Mouse (Mus musculus): Measurements from ENCODE around the gene Prdm16.
A peak's percentile ranks its signal among the peaks of the same experiment; 100 is the strongest.

The Prdm16 gene

DNA sequence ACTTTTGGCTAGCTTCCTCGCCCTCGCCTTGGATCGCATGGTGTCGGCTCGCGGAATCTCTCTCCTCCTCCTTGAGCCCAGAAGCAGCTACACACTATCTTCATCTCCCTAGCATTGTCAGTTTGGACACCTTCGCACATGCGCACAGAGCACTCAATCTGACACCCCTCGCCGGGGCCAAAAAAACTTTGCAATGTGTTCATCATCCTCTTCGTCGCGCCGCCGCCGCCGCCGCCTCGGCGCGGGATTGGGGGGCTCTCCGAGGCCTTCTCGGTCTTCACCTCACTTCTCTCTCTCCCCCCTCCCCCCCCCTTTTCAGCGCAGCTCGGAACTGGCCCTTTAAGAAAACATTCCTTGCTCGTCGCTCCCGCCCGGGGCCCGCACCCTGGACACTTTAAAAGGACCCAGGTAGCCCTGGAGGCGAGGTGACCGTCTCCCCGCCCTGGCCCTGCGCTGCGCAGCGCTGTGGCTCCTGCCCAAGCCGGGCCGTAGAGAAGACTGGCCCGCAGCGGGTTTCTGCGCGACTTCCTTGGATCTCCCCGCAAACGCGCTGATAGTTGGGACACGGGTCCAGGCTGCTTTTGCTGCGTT, at the start of gene Prdm16:
TSS of gene Prdm16 (minus strand) at position 153 of the 591 bp plus-strand sequence.
- peak; percentile 27 to 31 for DNase-seq

DNA sequence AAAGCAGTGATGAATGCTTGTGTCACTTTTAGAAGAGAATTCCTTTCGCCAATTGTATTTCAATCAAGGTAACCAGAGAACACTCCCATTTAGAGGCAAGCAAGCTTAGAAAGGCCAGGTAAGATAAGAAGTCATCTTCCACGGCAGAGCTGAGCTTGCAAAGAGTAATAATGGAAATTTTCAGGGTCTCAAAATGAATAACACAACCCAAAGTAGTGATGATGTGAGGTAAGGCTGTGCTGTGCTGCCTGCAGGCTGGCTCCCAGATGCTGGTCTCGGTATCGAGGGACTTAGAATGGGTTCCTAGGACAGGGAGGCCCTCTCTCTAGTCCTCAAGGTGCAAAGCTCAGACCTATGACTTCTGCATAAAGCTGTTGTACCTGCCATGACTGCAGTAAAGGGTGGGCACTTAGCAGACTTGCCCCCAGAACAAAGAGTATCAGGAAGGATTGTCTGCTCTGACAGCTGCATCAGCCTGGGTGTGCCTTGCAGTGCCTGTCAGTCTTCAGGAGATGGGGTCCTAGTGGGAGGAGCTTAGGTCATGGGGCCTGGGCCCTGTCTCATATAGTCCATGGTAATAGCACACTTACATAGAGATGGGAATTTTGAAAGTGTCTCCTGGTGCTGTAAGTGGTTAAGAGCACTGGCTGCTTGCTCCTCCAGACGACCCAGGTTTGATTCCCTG, 46.5 kb upstream of the Prdm16 start:
- DNase-seq = no peak

DNA sequence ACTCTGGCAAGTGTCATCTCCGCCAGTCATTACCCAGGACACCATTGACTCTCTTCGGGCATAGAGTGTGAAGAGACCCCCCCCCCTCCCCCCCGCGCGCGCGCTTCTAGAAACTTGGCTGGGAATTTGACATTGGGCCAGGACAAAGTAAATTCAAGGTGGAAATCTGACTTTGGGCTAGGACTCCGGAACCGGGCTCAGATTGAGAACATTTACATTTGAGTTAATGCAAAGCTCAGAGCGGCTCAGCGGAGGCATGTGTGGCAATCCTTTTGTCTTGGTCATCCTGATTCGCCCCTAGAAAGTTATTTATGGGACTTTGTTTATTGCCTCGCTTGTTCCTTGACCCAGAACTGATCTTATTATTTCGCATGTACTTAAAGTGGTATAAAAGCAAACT, 45.6 kb upstream of the Prdm16 start:
- DNase-seq = no peak

DNA sequence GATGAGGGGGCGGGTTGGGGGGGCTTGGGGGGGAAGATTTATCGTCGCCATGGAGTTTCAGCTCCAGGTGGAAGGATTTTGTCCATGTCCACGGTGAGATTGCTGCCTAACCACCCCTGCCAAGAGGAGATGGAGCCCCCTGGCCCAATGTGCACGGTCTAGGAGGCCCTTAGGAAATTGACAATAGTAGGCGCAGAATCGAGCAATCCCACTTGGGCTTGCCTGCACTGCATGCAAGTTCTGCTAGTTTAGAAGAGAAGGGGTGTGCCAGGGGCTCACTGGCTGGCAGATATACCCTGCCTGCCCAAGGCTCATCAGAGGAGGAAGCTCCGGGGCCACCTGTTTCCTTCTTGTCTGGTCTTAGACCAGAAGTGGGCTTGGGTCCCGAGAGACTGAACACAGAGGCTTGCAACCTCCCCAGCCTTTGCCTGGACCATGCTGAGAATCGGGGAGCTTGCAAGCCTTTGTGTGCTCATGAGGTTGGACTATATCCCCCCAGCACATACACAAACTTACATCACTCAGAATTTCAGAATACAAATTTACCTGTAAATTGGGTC, 38.8 kb upstream of the Prdm16 start:
- no peak for DNase-seq

DNA sequence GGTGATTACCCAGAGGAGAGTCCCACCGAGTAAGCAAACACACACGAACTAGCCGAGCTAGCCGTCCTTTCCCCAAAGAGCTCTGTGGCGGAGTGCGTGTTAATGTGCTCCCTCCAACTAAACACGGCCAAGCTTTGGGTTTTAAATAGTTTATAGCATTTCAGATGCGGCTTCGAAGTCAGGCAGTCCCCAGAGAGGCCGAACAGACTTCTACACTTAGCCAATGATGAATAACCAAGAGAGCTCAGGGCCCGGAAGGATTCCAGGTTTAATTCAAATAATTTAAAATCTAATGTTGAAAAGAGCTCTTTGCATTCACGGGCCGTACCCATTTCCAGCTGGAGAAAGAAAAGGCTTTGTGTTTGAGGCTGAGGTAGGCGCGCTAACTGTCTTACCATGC, 38.3 kb upstream of the Prdm16 start:
- DNase-seq = no peak

DNA sequence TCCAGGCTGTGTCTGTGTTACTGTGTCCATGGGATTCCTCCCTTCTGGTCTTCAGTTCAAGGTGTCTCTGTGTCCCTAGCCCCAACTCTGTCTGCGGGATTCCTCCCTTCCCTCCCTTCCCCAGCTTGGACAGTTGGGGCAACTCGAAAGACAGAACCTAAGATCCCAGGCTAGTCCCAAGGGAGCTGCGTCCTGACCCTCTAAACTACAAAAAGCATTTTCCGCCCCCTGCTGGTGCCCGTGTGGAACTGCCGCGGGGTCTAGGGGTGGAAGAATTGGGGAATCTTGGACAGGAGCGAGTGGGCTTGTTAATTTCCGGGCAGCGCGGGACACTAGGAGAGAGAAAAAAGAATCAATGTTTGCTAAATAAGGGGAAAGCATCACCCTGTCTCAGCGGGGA, 37.9 kb upstream of the Prdm16 start:
- peak; percentile 62 to 78 for DNase-seq

DNA sequence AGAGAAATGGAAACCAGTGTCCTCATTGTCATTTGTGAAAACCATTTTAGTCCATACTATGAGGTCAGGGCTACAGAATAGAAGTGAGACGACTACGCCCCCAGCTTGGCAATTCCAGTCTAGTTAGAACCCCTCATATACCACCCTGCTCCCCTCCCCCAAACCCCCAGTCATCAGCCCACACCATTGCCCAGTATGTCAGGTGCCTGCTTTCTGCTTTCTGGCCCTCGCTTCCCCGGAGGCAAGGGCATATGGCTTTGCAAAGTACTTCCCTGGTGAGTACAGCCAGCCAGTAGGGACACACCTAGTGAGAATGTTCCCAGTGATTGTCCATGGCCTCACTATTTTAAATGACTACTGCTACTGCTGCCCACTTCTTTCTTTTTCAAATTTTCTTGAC, 37.3 kb upstream of the Prdm16 start:
- no peak for DNase-seq

DNA sequence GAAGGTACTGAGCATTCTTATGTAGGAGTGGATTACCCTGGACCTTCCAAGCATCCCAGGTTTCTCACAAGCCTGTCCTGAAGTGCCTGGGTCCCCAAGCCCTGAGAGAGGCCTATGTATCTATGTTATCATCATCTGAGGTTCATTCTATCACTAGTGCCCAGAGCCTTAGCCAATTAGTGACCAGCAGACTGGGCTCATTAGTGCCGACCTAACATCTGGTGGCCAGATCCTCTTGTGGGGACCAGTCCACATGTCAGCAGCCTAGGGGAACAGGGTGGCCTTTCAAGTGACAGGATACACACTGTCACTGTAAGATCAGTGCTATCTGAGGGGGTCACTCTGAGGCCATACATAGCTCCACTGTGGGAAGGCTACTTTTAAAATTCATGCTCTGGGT, 35.4 kb upstream of the Prdm16 start:
- no peak for DNase-seq

DNA sequence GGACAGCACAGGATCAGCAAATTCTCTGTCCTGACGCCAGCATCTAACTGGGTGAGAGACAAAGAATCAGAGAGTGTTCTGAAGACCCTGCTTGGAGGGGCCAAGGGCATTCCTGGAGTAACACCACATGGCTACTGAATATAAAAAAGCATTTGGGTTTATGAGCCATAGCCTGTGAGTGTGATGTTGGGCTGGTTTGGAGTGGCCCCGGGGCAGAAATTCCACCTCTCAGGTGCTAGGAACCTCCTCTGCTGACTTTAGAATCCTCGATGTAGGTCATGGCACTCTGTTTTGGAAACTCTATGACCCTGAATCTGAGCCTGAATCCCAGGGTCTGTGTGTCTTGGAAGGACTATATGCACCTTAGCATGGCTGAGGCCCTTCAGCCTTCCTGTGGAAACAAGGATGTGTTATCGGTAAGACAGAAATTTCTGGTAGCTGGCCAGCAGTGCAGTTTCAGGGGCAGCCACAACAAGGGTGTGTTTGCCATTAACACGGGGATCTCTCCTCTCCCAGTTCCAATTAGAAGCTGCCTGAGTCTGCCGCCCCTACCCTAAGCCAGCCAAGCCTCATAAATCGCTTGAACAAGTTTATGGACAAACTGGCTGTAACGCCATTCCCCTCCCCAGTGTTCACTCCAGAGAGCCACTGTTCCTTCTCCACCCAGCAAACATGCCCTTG, 34.7 kb upstream of the Prdm16 start:
- no peak for DNase-seq

DNA sequence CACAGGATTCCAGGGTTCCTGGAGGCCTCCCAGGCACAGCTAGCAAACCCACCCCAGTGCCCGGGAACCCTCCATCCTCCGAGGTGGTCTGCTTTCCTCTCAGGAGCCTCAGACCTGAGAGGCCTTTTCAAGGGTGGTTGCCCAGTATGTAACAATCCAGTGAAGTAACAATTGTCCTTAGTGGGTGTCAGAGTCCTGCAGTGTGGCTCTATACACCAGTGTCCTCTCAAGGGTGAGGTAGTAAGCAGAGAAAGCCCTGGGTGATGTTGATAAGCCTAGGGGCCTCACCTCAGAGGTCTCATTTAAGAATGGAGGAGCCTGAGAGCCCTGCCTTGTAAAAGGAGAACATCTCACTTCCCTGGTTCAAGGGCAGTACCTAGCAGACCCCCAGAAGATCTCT, 31.1 kb upstream of the Prdm16 start, which contains the start of gene Actrt2:
TSS of gene Actrt2 (minus strand) at position 101 of the 400 bp plus-strand sequence.
- DNase-seq = no peak

DNA sequence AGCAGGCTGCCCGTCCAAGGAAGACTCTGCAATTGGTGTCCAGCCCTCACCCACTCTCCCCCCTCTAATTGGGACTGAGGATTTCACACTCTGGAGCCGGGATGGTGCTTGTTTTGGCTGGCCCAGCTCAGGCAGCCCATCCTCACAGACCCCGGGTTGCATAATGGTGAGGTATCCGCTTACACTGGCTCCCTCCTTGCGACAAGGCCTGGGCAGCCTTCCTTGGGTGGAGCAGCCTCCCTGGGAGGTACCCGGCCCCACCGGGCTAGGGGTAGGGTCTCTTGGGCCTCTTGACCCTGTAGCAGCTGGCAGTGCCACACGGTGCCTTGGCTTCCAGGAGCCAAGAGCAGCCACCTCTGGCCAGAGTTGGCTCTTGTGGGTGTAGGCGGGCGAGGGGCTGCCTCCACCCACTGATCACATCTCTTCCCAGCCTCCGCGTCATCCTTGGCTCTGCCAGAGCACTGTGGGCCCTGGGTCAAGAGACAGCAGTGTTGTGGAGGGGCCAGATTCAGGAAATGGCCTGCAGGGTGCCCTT, 26.1 kb upstream of the Prdm16 start:
- no peak for DNase-seq

DNA sequence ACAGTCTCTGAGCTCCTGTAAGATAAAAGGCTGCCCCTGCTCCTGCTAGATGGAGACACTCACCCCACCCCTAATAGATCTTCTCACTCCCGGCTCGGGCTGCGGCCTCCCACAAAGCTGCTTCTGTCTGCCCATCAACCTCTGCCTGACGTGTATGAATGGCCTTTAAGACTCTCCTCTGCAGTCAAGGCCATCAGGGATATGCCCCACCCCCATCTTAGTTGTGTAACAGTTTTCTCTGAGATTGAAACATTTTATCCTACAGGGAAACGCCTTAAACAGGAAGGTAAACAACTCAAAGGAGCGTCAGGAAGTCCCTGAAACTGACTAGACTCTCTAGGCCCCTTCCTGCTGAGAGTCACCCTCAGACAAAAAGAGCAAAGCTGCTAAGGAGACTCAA, 24.6 kb upstream of the Prdm16 start:
- DNase-seq = no peak

DNA sequence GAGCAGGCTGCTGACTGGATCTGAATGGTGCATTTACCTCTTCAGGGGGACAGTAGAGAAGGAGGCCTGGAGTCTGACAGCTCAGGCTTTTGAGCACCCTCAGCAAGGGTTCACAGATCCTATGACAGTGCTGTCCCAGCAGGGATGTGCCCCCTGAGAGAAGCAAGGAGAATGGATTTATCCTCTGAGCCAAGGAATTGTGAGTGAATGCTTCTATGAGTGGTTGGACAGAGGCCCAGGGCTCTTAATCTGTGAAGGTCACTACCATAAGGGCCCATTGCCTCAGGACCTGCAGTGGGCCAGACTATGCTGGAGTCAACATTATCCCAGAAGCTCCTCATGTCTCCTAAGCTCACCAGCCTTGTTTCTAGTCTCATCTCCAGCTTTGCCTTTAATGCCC, 23.4 kb upstream of the Prdm16 start:
- no peak for DNase-seq

DNA sequence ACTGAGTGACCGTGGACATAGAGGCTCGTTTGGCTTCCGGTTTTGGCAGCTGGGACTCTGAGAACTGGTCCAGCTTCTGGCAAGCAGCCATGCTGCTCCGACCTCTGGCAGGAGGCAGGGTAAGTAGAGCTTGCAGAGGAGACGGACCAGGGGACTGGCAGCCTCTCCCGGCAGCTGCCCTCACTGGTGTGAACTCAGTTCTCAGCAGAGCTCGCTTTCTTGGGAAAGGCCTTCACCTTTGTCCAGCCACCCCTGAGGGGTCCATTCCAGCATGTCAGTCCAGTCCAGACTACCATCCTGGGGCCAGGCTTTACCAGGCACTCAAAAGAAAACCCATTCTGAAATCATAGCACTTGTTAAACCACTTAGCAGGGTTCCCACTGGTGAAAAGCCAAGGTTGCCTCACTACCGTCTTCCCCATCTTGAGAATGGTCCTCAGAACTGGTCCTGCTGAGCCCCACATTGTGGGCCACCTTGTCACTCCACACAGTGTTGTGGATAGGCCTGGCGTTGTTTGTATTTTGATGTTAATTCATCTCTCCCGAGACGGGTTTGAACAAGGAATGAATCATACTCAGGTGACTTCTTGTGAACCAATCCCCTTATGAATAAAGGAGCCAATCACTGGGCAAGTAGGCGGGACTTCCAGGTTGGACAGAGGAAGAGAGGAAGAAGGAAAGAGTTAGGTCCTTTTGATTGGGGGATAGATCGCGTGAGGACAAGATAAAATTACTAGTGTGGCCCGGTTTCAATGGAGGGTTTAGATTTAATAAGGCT, 18.6 kb upstream of the Prdm16 start:
- peak in 1 of 2 experiments; percentile 34 for DNase-seq

DNA sequence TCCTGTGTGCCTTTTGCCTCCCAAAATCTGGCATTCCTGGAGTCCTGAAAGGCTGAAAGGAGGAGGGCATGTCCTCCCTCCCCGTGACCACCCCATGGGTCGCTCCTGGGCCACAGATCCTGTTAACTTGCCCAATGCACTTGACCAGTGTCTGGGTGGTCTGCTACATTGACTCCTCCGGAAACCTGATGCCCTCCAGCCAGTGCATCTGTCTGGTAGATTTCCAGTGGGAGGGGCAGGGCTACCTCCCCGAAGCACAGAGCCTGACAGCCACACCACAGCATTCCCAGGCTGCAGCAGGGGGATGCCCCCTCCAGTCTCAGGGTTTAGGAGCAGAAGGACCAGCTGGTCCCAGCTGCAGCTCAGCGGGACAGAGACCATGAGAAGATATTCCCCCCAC, 15.8 kb upstream of the Prdm16 start:
- DNase-seq = no peak

DNA sequence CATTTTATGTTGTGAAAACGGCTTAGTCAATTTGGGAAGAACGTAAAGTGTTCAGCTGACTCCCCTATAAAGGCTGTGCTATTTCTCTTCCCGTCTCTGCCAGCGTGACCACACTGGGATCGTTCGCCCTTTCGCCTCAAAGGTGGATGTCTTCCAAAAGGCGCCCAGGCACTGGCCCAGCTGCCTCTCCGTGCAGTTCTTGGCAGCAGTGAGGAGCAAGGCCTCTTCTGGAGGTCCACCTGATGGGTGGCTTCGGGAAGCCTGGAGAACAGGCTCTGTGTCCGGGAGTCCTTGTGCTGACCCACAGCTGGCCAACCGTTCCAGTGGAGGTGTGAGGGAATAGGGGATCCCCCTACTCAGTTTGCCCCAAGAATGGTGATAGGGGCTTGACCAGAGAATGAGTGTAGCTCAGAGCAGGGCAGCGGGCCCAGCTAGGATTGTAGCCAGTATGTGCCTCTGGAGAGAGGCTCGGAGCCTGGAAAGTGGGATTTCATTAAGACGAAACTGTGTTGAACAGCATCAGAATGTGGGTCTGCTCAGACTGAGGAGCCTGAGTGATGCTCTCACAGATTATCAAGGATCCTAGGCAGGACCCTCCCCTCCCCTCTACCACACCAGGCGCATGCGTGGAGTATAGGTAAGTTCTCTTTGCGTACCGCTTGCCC, 12.5 kb upstream of the Prdm16 start:
- peak; percentile 35 to 37 for DNase-seq

DNA sequence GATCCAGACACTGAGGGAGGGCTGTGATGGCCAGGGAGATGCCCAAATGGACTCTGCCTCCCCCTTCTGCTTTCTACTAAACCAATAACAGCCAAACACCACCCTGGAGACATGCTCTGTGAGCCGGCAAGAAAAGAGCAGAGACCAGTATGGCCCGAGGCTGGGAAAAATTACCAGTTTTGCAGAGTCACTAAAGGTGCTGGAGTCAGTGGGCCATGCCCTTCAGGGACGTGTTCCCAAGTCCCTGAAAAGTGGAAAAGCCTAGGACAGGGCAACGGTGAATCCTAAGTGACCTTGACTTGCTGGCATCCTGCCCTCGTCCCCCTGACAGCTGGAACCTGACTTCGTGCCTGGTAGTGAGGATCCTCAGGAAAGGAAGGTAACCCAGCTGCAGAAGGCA, 5.8 kb upstream of the Prdm16 start:
- no peak for DNase-seq

DNA sequence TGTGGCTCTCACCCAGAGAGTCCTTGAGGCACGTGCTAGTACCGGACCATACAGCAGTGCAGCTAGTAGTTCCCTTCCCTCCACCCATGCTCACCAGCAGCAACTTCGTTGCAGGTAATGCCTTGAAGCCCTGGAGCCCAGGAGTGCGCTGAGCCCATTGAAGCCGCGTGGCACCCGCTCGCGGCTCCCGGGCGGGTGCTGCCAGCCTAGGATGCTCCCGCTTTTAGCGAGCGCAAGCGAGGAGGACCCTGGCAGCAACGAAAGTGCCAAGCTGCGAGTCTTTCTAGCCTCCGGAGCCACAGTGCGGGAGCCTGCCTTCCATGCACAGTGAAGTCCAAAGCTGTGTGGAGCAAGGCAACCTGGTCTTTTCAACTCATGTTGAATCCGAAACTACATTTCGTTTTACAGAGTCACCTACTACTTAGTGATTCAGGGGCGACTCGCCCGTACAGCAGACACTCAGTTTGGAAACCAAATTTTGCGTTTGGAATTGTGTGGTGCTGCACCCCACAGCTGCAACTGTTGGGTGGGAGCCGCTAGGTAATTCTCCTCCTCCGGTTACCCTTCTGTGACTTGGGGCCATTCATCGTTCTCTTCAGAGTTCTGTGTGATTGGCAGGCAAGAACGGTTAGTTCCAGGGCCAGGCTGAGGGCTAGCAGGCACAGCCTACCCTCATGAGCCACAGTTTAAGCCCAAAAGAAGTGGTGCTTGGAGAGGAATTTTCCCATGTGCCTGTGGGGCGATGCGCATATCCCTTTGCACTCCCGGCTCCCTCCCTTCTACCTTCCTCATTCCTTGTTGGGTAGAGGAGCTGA, 4.8 kb upstream of the Prdm16 start:
- peak; percentile 18 to 35 for DNase-seq

DNA sequence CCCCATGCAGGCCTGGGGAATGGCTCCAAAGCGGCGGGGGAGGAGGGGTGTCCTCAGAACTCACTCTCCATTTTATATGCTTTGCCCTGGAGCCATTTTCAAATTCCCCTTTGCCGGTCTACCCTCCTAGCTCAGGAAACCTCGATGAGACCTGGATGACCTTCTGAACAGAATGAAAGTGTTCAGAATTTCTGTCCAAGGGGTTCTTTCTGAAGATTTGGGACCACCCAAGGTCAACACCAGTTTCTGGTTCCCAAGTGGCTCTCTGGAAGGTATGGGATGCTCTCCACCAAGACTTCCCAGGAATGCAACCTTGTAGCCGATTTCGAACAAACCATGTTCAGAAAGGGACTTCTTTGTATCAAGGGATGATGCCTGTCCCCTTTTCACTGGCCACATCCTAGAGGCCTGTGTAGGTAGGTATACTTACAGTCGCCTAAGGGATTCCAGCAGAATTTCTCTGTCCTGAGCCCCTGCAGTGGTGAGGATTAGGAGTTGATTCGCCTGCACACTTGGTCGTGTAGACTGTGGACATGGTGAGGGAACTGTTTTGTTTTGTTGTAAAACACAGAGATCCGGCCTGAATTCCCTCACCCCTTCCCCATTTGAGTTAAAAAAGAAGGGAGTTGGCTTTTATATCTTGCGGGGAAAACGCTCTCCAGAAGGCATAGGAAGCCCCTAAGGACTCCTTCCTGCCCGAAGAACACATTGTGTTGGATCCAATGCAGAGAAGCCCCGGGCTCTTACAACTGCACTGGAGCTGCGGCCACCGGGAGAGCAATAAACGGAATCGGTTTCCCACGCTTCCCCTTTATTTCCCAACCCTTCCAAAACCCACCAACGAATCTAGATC, 4.0 kb upstream of the Prdm16 start:
- DNase-seq = peak; percentile 18 to 31
